Mouse (Mus musculus) Patski (cell line): ENCODE results near the gene 0610009B22Rik. TPM values are rescaled to one million over a fixed set of nuclear protein-coding genes. Genes with fewer than 3 reads are reported as not detected.
"Not testable (repeated sequence)": the region's sequence is repeated elsewhere in the genome, so short reads cannot be mapped to it uniquely, and the experiment has no call there.

Source experiments
- ATAC-seq: fragments of 100-300 bp; one replicate; pipeline ENCODE4 v1.8.0; 2021
- CTCF ChIA-PET: fragments of 350-600 bp; sonication (Branson Sonifier 250); formaldehyde crosslinking; loops from one replicate; lab custom pipeline; 2022; ENCODE audit warnings: inconsistent platforms; lab: Charles Lee
- POLR2A ChIA-PET: fragments of 350-600 bp; sonication (Branson Sonifier 250); formaldehyde crosslinking; loops from one replicate; lab custom pipeline; 2022; ENCODE audit warnings: antibody characterized with exemption, inconsistent platforms; lab: Charles Lee
- DNase-seq: peaks from one replicate; pipeline ENCODE4 v3.0.0-alpha.2; 2011; ENCODE audit warnings: low read depth, low spot score
- H3K27me3 ChIP-seq: fragments of 371-371 bp; one replicate; pipeline ENCODE4 v1.5.1; 2021
- CTCF ChIP-seq: fragments of 100-300 bp; IDR thresholded peaks from one replicate; pipeline ENCODE4 v1.5.1; 2021
- in situ Hi-C: fragments of 300-500 bp; cut with MboI; formaldehyde crosslinking; loops from 3 replicates; pipeline ENCODE4 v1.11.1; 2018; ENCODE audit warnings: low pct_unique_long_range_greater_than_20kb, mixed read lengths
- polyA plus RNA-seq: library from polyadenylated mRNA; unstranded; gene quantifications from one replicate; pipeline ENCODE4 v1.2.3, GENCODE M21; 2021

0610009B22Rik gene
- 67.1 TPM for polyA plus RNA-seq

- ChIA-PET CTCF (interaction anchor here (0.9 to 4.7 kb wide), 6 partner anchors 10 to 98 kb away, joined by 3 to 34 read pairs (median 4); partner anchors contain the start of gene Hnrnpab), POLR2A (interaction anchor here (0.5 to 2.2 kb wide), 13 partner anchors 9 to 116 kb away, joined by 3 to 5 read pairs (median 3); partner anchors contain the start of gene Hnrnpab)
- H3K27me3 ChIP-seq = no peaks in the 10 kb centered on the region
- in situ Hi-C loops = loop anchor here (25.0 kb wide), 1 partner anchor 401 kb away; the partner anchor contains the start of gene Col23a1
- no peak for TF ChIP-seq CTCF
- DNase-seq (peak; percentile 95), ATAC-seq (peak; percentile 93)
Observed at GRCm38 (mm10) chr11:51688330-51689328, at the start of gene 0610009B22Rik. 0610009B22Rik (minus strand) TSS chr11:51688874.

- DNase-seq, H3K27me3 ChIP-seq, POLR2A ChIA-PET, CTCF ChIA-PET, in situ Hi-C loops, ATAC-seq: not testable (repeated sequence)
Observed at GRCm38 (mm10) chr11:51734218-51734617, 45.5 kb upstream of the 0610009B22Rik start.

DNA sequence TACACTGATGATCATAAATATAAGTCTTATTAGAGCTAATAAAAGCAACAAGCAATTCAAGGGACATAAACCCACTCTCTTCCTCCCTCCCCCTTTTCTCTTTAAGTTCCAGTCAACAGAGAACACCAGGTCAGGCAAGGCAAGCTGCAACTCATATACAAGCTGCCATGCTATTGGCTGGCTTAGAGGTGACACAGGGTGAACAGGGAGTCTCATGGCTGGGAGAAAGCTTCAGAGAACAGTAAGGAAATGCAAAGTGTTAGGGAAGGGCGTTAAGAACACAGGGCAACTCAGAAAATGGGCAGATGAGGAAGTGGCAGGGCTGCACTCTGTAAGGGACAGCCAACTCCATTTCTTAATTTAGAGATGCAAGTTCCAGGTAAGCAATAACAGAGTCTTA lies 44.2 kb upstream of the 0610009B22Rik start:
- ATAC-seq (no peak), DNase-seq (no peak)
- in situ Hi-C loops = no loop called here
- CTCF ChIA-PET = interaction anchor here (0.9 kb wide), 1 partner anchor 9 kb away, joined by 3 read pairs; no protein-coding TSS in a partner anchor
- H3K27me3 ChIP-seq = no peaks in the 10 kb centered on the region
- POLR2A ChIA-PET = no interaction called here
- TF ChIP-seq CTCF = no peak

DNA sequence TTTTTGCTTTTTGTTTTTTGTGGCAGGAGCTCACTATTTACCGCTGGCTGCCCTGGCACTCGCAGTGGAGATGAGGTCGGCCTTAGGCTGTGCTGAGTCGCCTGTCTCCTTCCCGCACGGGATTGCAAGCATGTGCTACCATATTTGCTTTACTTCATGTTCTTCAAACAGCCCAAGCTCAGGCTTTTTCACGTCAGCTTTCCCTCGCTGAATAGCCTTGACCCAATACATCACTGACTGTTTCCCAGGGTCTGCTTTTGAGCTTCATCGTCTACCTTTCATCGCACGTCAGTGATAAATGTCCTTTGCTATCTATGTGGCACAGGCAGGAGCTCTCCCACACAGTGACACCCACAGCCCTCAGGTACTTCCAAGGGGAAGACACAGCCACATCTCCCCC lies 32.4 kb upstream of the 0610009B22Rik start:
- ChIA-PET CTCF (interaction anchor here (1.1 to 1.5 kb wide), 3 partner anchors 9 to 20 kb away, joined by 3 read pairs; no protein-coding TSS in a partner anchor), POLR2A (interaction anchor here (1.3 kb wide), 1 partner anchor 10 kb away, joined by 4 read pairs; no protein-coding TSS in a partner anchor)
- in situ Hi-C loops = no loop called here
- ATAC-seq (no peak), DNase-seq (no peak)
- TF ChIP-seq CTCF = no peak
- no peaks in the 10 kb centered on the region for H3K27me3 ChIP-seq

DNA sequence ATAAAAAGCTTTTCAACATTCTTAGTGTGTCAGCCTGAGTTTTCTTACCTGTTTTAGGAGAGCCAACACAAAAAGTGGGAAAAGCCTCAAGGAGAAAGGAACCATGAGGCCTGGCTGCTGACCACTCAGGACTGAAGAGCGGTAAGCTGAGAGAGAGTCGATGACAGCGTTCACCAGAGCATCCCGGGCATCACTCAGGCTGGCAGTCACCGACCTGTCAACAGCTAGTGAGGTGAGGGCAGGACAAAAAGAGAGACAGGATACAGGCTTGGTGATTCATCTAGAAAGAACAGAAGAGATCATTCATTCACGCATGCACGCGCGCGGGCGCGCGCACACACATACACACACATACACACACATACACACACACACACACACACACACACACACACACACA lies 18.4 kb upstream of the 0610009B22Rik start:
- TF ChIP-seq CTCF = no peak
- no peak for ATAC-seq

DNA sequence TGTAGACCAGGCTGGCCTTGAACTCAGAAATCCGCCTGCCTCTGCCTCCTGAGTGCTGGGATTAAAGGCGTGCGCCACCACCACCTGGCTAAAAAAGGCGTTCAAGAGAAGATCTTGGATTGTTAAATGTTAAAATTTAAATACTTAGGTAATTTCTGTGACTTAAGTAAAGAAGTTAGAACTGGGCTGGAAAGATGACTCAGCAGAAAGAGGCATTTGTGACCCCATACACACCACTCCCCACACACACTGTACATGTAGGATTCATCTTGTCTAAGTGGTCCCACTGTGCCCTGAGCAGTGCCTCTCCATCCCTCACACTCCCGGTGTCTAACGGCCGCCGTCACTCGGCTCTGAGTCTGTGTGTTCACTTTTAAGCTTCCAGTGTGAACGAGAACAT lies 17.8 kb upstream of the 0610009B22Rik start:
- in situ Hi-C loops = no loop called here
- no peak for DNase-seq
- no peaks in the 10 kb centered on the region for H3K27me3 ChIP-seq
- CTCF ChIA-PET = no interaction called here
- TF ChIP-seq CTCF = no peak
- no peak for ATAC-seq
- POLR2A ChIA-PET = no interaction called here

More for the DNA sequence above, 18.4 kb upstream of the 0610009B22Rik start:
- DNase-seq = no peak
- H3K27me3 ChIP-seq = no peaks in the 10 kb centered on the region
- in situ Hi-C loops = no loop called here
- CTCF ChIA-PET = no interaction called here
- POLR2A ChIA-PET = no interaction called here

DNA sequence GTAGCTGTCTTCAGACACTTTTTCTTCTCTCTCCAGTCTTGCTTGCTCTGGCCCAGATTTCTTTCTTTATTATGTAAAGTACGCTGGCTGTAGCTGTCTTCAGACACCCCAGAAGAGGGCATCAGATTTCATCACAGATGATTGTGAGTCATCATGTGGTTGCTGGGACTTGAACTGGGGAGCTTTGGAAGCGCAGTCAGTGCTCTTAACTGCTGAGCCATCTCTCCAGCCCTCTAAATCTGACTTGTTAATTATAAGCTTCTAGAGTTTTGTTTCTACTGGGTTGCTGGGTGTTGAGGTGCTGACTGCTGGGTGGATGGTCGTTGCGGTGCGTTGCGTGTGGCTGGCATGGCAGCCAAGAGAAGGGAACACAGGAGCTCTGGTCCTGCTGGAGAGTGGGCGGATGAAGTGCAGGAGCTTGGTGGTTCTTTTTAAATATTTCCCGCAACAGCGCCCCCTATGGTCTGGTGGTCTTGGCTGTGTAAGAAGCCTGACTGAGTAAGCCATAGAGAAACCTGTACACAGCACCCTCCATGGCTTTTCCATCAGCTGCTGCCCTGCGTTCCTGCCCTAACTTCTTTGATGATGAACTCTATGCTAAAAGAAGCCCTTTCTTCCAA lies 14.8 kb upstream of the 0610009B22Rik start:
- H3K27me3 ChIP-seq = no peaks in the 10 kb centered on the region
- CTCF ChIA-PET = interaction anchor here (1.1 to 1.7 kb wide), 5 partner anchors 12 to 114 kb away, joined by 3 to 6 read pairs (median 3); partner anchors contain the start of gene 0610009B22Rik

GRCm38 (mm10) chr11:51702831-51703230 lies 14.2 kb upstream of the 0610009B22Rik start:
- ChIA-PET CTCF (interaction anchor here (1.1 to 1.7 kb wide), 5 partner anchors 11 to 115 kb away, joined by 3 to 6 read pairs (median 3); partner anchors contain the start of gene 0610009B22Rik), POLR2A (interaction anchor here (0.6 to 1.8 kb wide), 2 partner anchors 9 to 32 kb away, joined by 3 to 4 read pairs; no protein-coding TSS in a partner anchor)
- DNase-seq = peak; percentile 54
- no peak for TF ChIP-seq CTCF
- peak; percentile 39 for ATAC-seq
- in situ Hi-C loops = no loop called here
- H3K27me3 ChIP-seq = no peaks in the 10 kb centered on the region

More for the DNA sequence above, 14.8 kb upstream of the 0610009B22Rik start:
- TF ChIP-seq CTCF = peak; percentile 57
- DNase-seq (peak; percentile 34), ATAC-seq (no peak)
- in situ Hi-C loops = no loop called here
- POLR2A ChIA-PET = interaction anchor here (0.6 to 1.8 kb wide), 2 partner anchors 9 to 88 kb away, joined by 3 to 4 read pairs; no protein-coding TSS in a partner anchor

DNA sequence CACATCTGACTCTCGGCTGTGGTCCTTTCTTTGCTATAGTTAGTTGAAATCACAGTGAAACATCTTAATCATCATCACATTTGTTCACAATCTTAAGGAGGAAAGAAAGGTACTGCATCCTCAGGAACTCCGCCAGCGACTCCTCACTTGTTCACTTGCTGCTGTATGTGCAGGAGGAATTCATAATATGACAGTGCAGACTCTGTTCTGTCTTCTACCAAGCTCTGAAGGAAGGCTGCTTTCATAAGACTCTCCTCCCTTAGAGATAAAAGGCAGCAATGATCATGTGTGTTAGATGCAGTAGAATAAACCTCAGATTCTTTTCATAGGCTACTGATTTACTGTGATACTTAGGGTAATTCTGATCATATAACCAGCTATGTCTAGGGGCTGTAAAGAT lies 6.3 kb upstream of the 0610009B22Rik start:
- ATAC-seq (no peak), DNase-seq (no peak)
- TF ChIP-seq CTCF = no peak
- no peaks in the 10 kb centered on the region for H3K27me3 ChIP-seq
- CTCF ChIA-PET = no interaction called here
- POLR2A ChIA-PET = no interaction called here
- in situ Hi-C loops = loop anchor here (25.0 kb wide), 1 partner anchor 408 kb away; the partner anchor contains the start of gene Col23a1

DNA sequence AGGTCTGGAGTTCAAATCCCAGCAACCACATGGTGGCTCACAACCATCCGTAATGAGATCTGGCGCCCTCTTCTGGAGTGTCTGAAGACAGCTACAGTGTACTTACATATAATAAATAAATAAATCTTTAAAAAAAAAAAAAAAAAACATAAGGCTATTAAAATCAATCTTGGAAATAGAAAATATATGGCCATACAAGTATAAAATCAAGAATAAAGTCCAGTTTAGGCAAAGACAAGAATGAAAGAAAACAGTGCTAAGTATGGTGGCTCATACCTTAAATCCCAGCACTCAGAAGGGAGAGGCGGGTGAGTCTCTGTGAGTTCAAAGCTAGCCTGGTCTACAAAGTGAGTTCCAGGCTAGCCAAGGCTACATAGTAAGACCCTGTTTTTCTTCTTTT lies 1.9 kb upstream of the 0610009B22Rik start:
- ChIA-PET POLR2A (interaction anchor here (1.2 kb wide), 1 partner anchor 15 kb away, joined by 3 read pairs; no protein-coding TSS in a partner anchor), CTCF (interaction anchor here (1.8 kb wide), 1 partner anchor 9 kb away, joined by 5 read pairs; no protein-coding TSS in a partner anchor)
- ATAC-seq, DNase-seq, H3K27me3 ChIP-seq: not testable (repeated sequence)
- in situ Hi-C loops = loop anchor here (25.0 kb wide), 1 partner anchor 403 kb away; the partner anchor contains the start of gene Col23a1
